Mouse (Mus musculus) retina, adult 2 months (tissue): ENCODE data around the gene Fbf1.
A peak's percentile ranks its signal among the peaks of the same experiment; 100 is the strongest.

Source experiments
- DNase-seq: peaks from one replicate; pipeline ENCODE4 v3.0.0-alpha.2; 2012; ENCODE audit warnings: low read depth, low spot score

The Fbf1 gene

DNA sequence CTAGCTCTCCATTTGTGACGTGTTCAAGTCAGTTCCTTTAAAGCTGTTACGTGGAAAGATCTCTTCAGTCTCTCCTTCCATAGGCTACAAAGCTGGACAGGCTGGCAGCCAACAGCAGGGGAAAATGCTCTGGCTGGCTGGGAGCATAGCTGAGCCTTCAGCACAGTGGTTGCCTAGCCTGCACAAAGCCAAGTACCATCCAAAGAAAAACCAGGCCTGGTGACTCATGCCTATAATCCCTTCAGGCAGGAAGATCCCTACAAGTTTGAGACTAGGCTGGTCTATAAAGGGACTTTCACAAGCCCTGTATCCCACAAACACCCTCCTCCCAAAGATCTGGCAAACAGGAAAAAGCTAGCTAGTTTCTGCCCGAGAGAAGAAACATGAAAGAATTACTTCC, 17.9 kb upstream of the Fbf1 start:
- DNase-seq = no peak

GRCm38 (mm10) chr11:116178411-116179121, 10.6 kb upstream of the Fbf1 start:
- DNase-seq = no peak

DNA sequence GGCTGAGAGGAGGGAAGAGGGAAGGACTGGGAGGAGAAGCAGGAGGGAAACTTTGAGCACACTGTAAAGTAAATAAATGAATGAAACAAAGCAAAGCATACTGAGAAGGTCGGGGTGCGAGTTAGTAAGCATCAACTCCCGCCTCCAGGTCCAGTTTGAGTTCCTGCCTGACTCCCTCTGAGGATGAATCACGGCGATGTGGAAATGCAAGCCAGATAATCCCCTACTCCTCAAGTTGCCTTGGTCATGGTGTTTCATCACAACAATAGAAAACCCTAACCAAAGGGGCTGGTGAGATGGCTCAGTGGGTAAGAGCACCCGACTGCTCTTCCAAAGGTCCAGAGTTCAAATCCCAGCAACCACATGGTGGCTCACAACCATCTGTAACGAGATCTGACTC, 8.0 kb upstream of the Fbf1 start:
- no peak for DNase-seq

DNA sequence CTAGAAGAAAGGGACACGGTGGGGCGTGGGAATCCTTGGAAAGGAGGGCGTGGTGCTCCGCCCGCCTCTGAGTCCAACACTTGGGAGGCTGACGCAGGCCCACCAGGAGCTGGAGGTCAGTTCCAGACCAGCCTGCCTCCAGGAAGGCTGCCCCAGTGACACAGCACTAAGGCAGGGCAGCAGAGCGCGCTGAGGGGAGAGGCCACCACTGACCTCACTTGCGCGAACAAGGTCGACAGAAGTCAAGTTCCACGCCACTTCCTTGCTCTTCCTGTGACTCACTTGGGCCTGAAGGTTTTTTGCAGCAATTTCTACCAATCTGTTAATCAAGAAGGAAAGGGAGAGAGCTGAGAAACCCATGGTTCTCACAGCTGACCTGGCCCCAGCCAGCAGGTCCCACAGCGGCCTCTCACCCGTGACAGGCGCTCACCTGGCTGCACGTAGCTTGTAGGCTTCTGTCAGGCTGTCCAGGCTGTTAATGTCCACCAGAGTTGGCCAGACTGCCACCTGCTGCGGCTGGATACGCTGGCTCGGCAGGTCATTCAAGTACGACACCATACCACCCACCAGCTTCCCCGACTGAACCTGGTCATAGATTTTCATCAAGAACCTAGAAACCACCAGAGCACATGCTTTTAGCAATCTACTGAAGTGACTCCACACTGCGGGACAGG, 6.9 kb upstream of the Fbf1 start:
- no peak for DNase-seq

GRCm38 (mm10) chr11:116171959-116172358, 4.0 kb upstream of the Fbf1 start:
- DNase-seq = no peak

DNA sequence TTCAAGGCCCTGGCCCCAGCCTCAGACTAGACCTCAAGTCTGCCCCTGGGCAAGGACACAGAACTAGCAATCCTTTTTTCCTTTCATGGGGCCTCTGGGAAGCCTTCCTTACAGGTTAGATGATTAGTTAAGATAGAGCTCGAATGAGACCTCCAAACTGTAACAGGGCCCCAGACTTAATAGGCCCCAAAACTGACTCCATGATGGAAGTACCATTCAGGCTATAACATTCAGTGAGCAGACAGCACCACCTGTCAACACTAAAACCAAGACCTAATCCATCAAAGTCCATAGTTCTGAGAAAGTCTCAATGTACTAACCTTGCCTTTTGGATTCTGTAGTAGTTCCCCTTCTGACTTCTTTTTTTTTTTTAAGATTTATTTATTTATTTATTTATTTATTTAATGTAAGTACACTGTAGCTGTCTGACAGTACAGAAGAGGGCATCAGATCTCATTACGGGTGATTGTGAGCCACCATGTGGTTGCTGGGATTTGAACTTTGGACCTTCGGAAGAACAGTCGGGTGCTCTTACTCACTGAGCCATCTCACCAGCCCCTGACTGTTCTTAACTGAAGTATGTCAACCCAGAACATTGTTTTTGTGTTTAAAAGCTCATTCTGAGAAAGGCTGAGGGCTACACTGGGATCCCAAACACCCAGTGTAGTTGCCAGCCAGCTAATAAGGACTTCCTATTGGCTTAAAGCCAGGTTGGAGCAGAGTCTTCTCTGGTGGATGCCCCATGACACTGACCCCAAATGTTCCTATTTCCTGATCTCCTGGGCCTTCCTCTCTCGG, 2.2 kb upstream of the Fbf1 start:
- DNase-seq = no peak

- DNase-seq = no peak
Measured at GRCm38 (mm10) chr11:116169214-116169613, 1.2 kb upstream of the Fbf1 start.

DNA sequence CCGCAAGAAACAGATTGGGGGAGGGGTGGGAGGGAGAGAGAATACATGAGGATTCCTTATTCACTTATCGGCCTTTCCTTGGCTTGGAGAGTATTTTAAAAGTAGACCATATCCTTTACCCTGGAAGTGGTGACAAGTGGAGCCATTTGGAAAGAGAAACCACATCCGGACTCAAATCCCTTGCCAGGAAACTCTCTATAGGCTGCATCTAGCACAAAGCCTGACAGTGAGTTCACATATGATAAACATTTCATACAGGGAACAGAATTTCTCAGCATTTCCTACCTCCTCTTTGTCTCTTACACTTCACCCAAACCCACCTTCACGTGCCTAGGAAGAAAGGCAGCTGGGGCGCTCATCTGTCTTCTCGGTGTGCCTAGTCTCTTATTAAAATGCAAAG, 734 bp downstream of the Fbf1 start:
- no peak for DNase-seq

DNA sequence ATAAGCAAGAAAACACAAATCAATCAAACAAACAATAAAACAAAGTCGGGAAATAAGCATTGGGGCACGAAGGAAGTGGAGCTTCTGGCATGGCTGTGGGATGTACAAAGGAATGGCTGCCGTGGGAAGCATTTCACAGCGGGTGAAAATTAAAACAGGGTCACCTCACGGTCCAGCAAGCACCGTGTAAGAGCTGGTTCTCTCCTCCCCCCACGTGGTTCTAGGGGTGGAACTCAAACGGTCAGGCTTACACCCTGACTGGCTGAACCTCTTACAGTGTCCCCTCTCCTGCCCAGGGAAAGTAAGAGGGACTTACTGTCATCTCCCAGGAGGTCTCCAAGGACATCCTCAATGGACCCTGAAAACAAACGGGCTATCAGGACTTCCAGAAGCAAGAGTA, 5.0 kb downstream of the Fbf1 start:
- no peak for DNase-seq

DNA sequence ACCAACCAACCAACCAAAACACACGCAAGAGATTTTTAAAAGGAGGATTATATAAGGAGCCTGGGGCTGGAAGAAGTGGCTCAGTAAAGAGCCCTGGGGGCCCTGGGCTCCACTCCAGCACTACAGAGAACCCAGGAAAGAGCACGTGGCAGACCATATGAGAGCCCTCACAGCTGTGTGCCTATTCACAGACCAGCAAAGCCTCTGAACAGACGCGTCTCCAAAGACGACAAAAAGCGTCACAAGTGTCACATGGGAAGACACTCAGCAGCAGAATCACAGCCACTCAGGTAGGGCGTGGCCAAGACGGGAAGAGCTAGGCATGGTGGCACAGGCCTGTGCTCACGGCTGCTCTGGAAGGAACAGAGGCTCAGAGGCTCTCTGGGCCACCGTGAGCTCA, 5.8 kb downstream of the Fbf1 start:
- no peak for DNase-seq

GRCm38 (mm10) chr11:116161312-116161711, 6.7 kb downstream of the Fbf1 start:
- DNase-seq = no peak

DNA sequence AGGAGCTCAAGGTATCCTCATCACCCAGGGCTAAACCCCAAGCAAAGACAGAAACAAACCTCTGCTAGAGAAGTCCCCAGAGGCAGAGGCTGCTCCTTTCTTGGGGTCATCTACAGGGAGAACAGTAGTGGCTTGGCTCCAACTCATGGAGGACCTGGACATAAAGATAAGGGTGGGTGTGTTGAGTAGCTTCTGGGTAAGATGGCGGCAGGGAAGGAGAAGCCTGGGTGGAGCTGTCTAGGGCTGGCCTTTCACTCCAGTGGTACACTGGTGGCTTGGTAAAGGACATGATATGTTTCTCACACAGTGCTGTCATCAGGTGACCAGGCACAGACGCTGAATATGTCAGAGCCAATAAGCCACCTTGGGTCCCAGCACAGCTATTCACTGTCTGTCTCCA, 17.0 kb downstream of the Fbf1 start:
- DNase-seq = no peak

- no peak for DNase-seq
Measured at GRCm38 (mm10) chr11:116149341-116149740, 18.6 kb downstream of the Fbf1 start.

GRCm38 (mm10) chr11:116148761-116149221, 19.2 kb downstream of the Fbf1 start:
- DNase-seq = no peak

DNA sequence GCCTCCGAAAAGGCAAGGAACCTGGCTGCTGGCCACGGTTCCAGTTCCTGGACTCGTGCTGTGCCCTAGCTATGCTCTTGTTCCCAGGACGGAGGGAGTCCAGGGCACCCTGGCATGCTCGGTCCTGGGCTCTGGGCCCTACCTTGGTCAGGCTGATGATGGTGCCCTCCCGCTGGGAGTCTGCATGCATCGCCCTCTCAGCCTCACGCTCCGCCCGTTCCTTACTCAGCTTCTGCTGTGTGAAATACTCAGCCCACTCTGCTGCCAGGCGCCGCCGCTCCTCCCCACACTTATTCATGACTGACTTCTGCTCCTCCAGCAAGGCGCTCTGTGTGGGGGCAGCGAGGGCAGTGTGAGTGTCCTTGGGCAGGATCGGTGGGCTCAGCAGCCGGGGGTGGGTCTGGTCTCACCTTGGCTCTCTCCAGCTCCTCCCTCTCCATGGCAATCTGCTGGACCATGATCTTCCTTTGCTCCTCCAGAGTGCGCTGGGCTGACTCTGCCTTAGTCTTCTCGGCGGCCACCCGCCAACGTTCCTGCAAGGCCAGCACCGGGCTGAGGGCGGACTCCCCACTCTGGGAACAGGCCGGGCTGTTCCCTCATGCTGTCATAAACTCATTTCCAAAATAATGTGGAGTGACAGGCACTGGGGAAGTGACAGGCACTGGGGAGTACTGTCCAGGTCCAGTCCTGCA, 21.5 kb downstream of the Fbf1 start:
- DNase-seq = no peak

DNA sequence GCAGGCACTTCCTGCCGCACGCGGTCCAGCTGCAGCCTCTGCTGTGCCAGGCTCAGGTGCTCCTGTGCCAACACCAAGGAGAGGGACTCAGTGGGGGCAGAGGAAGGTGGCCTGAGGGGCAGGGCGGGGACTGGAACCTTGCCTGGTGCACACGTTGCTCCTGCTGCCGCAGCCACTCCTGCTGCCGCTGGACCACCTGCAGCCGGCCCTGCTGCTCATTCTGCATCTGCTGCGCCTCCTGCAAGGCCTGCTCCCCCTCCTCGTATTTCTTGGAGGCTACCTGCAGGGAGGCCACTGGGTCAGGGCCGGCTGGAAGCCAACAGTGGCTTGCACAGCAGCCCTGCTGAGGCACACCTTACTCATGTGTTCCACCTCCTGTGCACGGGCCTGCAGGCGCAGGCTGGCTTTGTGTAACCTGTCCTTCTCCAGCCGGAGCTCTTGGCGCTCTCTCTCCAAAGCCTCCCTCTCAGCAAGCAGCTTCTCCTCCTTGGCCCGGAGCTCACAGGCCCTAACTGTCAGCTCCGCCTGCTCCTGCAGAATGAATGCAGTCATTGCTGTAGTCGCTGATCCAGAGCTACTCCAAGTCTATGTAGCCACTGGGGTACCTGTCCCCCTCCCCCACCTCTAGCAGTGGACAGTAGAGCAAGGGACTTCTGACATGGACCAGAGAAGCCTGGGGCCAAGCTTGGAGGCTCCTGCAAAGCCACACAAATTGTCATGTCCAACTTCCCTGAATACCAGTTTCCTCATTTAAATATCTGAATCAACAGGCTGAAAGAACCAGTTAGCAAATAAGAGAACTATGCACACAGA, 22.3 kb downstream of the Fbf1 start:
- DNase-seq = no peak

DNA sequence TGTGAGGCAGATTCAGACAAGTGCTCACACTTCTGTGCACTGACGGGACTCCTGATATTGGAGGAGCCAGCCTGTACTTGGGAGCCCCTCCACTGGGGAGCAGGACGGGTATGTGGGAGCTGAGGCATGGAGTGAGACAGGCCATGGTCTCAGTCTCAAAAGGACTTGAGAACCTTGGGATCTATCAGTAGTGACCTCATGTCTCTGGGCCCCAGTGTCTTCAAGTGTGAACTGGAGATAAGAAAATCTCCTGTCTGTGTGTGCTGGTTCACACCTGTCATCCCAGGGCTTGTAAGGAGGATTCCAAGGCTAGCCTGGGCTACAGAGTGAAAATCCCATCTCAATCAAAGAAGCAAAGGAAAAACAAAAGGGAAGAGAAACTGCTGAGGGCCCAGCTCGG, 24.5 kb downstream of the Fbf1 start:
- no peak for DNase-seq

- no peak for DNase-seq
Measured at GRCm38 (mm10) chr11:116142211-116142991, 25.6 kb downstream of the Fbf1 start.

DNA sequence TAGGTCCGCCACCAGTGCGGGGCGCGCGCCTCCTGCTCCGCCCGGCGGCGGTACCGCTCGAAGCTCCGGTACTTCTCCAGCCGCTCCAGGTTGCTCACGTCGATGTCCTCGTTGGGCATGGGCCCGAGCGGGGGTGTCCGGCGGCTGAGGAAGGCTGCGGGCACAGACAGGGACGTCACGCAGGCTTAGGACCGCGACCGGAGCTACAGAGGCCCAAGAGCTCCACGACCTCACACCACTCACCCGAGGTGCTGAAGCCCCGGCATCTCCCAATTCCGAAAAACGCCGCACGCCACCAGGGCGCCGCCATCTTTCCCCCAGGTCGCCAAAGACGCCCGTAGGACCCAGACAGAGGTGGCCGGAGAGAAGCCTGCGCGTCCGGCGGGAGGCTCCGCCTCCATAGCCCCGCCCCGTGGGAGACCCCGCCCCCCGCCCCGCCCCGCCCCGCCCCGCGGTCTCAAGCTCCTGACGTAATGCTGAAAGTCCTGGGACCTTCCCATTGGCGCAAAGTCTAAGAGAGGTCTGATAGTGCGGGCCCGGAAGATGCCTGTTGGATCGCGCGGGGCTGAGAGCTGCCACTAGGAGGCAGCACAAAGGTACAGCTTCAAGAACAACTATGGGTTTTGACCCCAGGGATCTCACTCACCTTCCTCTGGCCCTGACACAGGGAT, 29.4 kb downstream of the Fbf1 start, which contains the start of gene Mrpl38:
TSS of gene Mrpl38 (minus strand) at position 401 of the 671 bp plus-strand sequence.
- peak; percentile 73 for DNase-seq

GRCm38 (mm10) chr11:116138096-116138467, 29.9 kb downstream of the Fbf1 start:
- DNase-seq = no peak
